Mouse (Mus musculus) liver, embryonic 14.5 days (tissue): Measurements from ENCODE around the gene Fxyd7. TPM values are rescaled to one million over a fixed set of nuclear protein-coding genes. Genes with fewer than 3 reads are reported as not detected.

Experiments used
- ATAC-seq: fragments of 200-750 bp; cut with Nextera tagmentation; 2 replicates; pipeline ENCODE4 v1.8.0; 2017; ENCODE audit warnings: moderate number of reproducible peaks, mild to moderate bottlenecking, moderate library complexity; ENCODE audit not compliant: insufficient read depth
- DNase-seq, 3 experiments: peaks; one replicate each; pipeline ENCODE4 v3.0.0-alpha.2; 2012 to 2013; ENCODE audit warnings: low read depth in 3 of 3, low spot score in 3 of 3
- H3K27ac ChIP-seq: fragments of 300-500 bp; sonication (generic); 2 replicates; pipeline ENCODE4 v1.5.1; 2014; ENCODE audit warnings: moderate library complexity, mild to moderate bottlenecking, control low read depth, inconsistent platforms
- H3K27me3 ChIP-seq: fragments of 300-500 bp; sonication (generic); 2 replicates; pipeline ENCODE4 v1.6.1; 2014; ENCODE audit warnings: mild to moderate bottlenecking, low read length, moderate library complexity; ENCODE audit not compliant: control insufficient read depth, insufficient read depth
- H3K36me3 ChIP-seq: fragments of 300-500 bp; sonication (generic); replicated peaks from 2 replicates; pipeline ENCODE4 v1.6.1; 2014; ENCODE audit warnings: low read depth; ENCODE audit not compliant: control insufficient read depth, insufficient read depth
- H3K4me1 ChIP-seq, 2 experiments: fragments of 200-500 bp in 1 of 2; fragments of 300-500 bp in 1 of 2; sonication (generic) in 1 of 2; replicated peaks; 2 replicates each; pipeline ENCODE4 v1.6.1; 2012 to 2014; ENCODE audit warnings: antibody characterized with exemption in 1 of 2, inconsistent platforms in 1 of 2, low read length in 1 of 2; ENCODE audit not compliant: control insufficient read depth in 2 of 2, insufficient read depth in 2 of 2
- H3K4me2 ChIP-seq: fragments of 300-500 bp; sonication (generic); 2 replicates; pipeline ENCODE4 v1.6.1; 2014; ENCODE audit warnings: low read depth, mild to moderate bottlenecking, control low read depth, moderate library complexity
- H3K4me3 ChIP-seq, 2 experiments: fragments of 200-500 bp in 1 of 2; fragments of 300-500 bp in 1 of 2; sonication (generic) in 1 of 2; 2 replicates each; pipeline ENCODE4 v1.5.1; 2012 to 2014; ENCODE audit warnings: low read depth in 2 of 2, low read length in 2 of 2, mild to moderate bottlenecking in 2 of 2, control low read depth in 1 of 2, inconsistent platforms in 1 of 2, moderate library complexity in 1 of 2; ENCODE audit not compliant: insufficient read depth in 1 of 2
- H3K9ac ChIP-seq: fragments of 300-500 bp; sonication (generic); replicated peaks from 2 replicates; pipeline ENCODE4 v1.6.1; 2014; ENCODE audit warnings: mild to moderate bottlenecking, control low read depth, moderate library complexity
- H3K9me3 ChIP-seq: fragments of 300-500 bp; sonication (generic); 2 replicates; pipeline ENCODE4 v1.6.1; 2016; ENCODE audit warnings: low read length, mixed read lengths; ENCODE audit not compliant: control insufficient read depth
- CTCF ChIP-seq: IDR thresholded peaks from 2 replicates; pipeline ENCODE4 v1.5.1; 2016; ENCODE audit warnings: antibody characterized with exemption, low read depth, control low read depth
- EP300 ChIP-seq: IDR thresholded peaks from 2 replicates; pipeline ENCODE4 v1.6.1; 2016; ENCODE audit warnings: antibody characterized with exemption, low read depth
- WGBS: fragments of 180-500 bp; shearing (Covaris S2); extraction: QIAGEN DNeasy Blood & Tissue Kit; methylation state at CpG from one replicate; pipeline ENCODE4 v1.1.7; 2014; ENCODE audit not compliant: insufficient replicate concordance; 5-methylcytosine and 5-hydroxymethylcytosine counted together
- polyA plus RNA-seq, 2 experiments: library from polyadenylated mRNA; depleted of rRNA in 1 of 2; stranded (reverse) in 1 of 2; unstranded in 1 of 2; fragments of >200 nt; fragmentation: Nextera tagmentation in 1 of 2; extraction: Ambion mirVana in 1 of 2; gene quantifications; 2 replicates each; pipeline versions ENCODE4 v1.2.1 to v1.2.3; 2012 to 2014

The Fxyd7 gene
- polyA plus RNA-seq, 2 experiments = 0.21 to 0.23 TPM

GRCm38 (mm10) chr7:31086175-31086755 lies 35.0 kb upstream of the Fxyd7 start:
- H3K4me1 ChIP-seq = peaks cover 0 to 6% of the 10 kb centered on the region in 2 experiments; a peak in 1 of 4 replicates
- H3K4me2 ChIP-seq = no peak overlapping the region
- TF ChIP-seq CTCF = no peak
- no peak for TF ChIP-seq EP300
- H3K4me3 ChIP-seq = no peak overlapping the region
- DNase-seq = no peak
- no peak overlapping the region for H3K27ac ChIP-seq
- no peak overlapping the region for H3K9ac ChIP-seq
- no peak for ATAC-seq
- H3K27me3 ChIP-seq = no peaks in the 10 kb centered on the region
- H3K36me3 ChIP-seq = no peaks in the 10 kb centered on the region
- WGBS = 67% methylated on average over 9 of the region's 9 CpGs
- H3K9me3 ChIP-seq = no peaks in the 10 kb centered on the region

- no peaks in the 10 kb centered on the region for H3K27me3 ChIP-seq
- 41% methylated on average over 3 of the region's 3 CpGs for WGBS
- DNase-seq (no peak), ATAC-seq (no peak)
- H3K36me3 ChIP-seq = no peaks in the 10 kb centered on the region
- no peak overlapping the region for H3K4me3 ChIP-seq
- H3K9me3 ChIP-seq = no peaks in the 10 kb centered on the region
- H3K4me2 ChIP-seq = no peak overlapping the region
- H3K9ac ChIP-seq = no peak overlapping the region
- no peak overlapping the region for H3K27ac ChIP-seq
- H3K4me1 ChIP-seq = peaks cover 0 to 6% of the 10 kb centered on the region in 2 experiments; a peak in 1 of 4 replicates
- TF ChIP-seq EP300 (no peak), CTCF (no peak)
Measured at GRCm38 (mm10) chr7:31085171-31085570, 33.9 kb upstream of the Fxyd7 start.

DNA sequence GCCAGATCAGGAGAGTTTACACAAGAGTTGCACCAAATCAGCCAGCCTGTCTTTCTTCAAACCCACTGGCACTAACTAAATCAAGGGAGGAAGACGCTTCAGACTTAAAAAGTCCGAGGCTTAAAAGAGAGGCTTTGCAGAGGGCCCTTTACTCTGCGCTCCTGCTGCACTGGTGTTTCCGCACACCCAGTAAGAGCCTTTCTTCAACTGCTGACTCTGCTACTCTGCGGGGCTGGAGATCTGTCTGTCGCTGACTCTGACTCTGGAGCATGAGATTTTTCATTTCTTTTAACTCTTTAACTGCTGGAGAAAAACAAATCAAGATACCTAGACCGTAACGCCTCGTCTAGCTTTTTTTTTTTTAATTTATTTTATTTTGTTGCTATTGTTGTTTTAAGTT lies 32.9 kb upstream of the Fxyd7 start:
- Histone ChIP-seq H3K9me3 (no peaks in the 10 kb centered on the region), H3K4me3 (no peak overlapping the region), H3K4me2 (no peak overlapping the region), H3K9ac (no peak overlapping the region), H3K4me1 (peaks cover 0 to 7% of the 10 kb centered on the region in 2 experiments; a peak in 1 of 4 replicates), H3K27me3 (no peaks in the 10 kb centered on the region), H3K27ac (no peak overlapping the region), H3K36me3 (no peaks in the 10 kb centered on the region)
- ATAC-seq (no peak), DNase-seq (no peak)
- no peak for TF ChIP-seq EP300
- TF ChIP-seq CTCF = no peak
- 56% methylated on average over 9 of the region's 9 CpGs for WGBS

- Histone ChIP-seq H3K9me3 (no peaks in the 10 kb centered on the region), H3K4me1 (peaks cover 0 to 7% of the 10 kb centered on the region in 2 experiments; a peak in 1 of 4 replicates), H3K9ac (no peak overlapping the region), H3K4me3 (no peak overlapping the region), H3K36me3 (no peaks in the 10 kb centered on the region), H3K27ac (no peak overlapping the region), H3K27me3 (no peaks in the 10 kb centered on the region), H3K4me2 (no peak overlapping the region)
- ATAC-seq = no peak
- 57% methylated on average over 14 of the region's 14 CpGs for WGBS
- no peak for DNase-seq
- no peak for TF ChIP-seq EP300
- TF ChIP-seq CTCF = no peak
Measured at GRCm38 (mm10) chr7:31082831-31083588, 31.7 kb upstream of the Fxyd7 start.

GRCm38 (mm10) chr7:31082106-31082505 lies 30.8 kb upstream of the Fxyd7 start:
- Histone ChIP-seq H3K36me3 (no peaks in the 10 kb centered on the region), H3K4me1 (peaks cover 0 to 7% of the 10 kb centered on the region in 2 experiments; a peak in 1 of 4 replicates), H3K4me3 (no peak overlapping the region), H3K27me3 (no peaks in the 10 kb centered on the region), H3K4me2 (no peak overlapping the region), H3K9ac (no peak overlapping the region), H3K9me3 (no peaks in the 10 kb centered on the region), H3K27ac (no peak overlapping the region)
- DNase-seq = no peak
- ATAC-seq = no peak
- TF ChIP-seq EP300 = no peak
- no peak for TF ChIP-seq CTCF
